Mouse (Mus musculus) hematopoietic stem cell, adult 5-6 weeks (primary cell): ENCODE results near the gene Aifm2. TPM values are rescaled to one million over a fixed set of nuclear protein-coding genes. Genes with fewer than 3 reads are reported as not detected.

ENCODE experiments used
- total RNA-seq: library from RNA; stranded (forward); fragments of 172-1452, 232-1000 nt; gene quantifications from 2 replicates; pipeline ENCODE4 v1.2.3, GENCODE M21; 2017

The Aifm2 gene
- total RNA-seq, 1 experiment from 2014 or later: 3.8 TPM

Other genes with a start within 250 kb of the Aifm2 start
- gene Lrrc20, start 239.5 kb upstream of the Aifm2 start, total RNA-seq: 2.3 and 3.7 TPM in 2 replicates
- 0.19 TPM in 1 of 2 replicates, not detected in the other for gene Npffr1, start 119.8 kb upstream of the Aifm2 start, total RNA-seq
- gene Ppa1, start 66.7 kb upstream of the Aifm2 start, total RNA-seq: 136 and 165 TPM in 2 replicates
- gene Sar1a, start 35.0 kb upstream of the Aifm2 start, total RNA-seq: 112 and 151 TPM in 2 replicates
- 14.5 and 15.8 TPM in 2 replicates for gene Tysnd1, start 19.7 kb upstream of the Aifm2 start, total RNA-seq
- 3.2 and 6.3 TPM in 2 replicates for gene H2afy2, start 68.9 kb downstream of the Aifm2 start, total RNA-seq